ENCODE assay signal across 10 mouse cellular contexts in the genomic region with DNA sequence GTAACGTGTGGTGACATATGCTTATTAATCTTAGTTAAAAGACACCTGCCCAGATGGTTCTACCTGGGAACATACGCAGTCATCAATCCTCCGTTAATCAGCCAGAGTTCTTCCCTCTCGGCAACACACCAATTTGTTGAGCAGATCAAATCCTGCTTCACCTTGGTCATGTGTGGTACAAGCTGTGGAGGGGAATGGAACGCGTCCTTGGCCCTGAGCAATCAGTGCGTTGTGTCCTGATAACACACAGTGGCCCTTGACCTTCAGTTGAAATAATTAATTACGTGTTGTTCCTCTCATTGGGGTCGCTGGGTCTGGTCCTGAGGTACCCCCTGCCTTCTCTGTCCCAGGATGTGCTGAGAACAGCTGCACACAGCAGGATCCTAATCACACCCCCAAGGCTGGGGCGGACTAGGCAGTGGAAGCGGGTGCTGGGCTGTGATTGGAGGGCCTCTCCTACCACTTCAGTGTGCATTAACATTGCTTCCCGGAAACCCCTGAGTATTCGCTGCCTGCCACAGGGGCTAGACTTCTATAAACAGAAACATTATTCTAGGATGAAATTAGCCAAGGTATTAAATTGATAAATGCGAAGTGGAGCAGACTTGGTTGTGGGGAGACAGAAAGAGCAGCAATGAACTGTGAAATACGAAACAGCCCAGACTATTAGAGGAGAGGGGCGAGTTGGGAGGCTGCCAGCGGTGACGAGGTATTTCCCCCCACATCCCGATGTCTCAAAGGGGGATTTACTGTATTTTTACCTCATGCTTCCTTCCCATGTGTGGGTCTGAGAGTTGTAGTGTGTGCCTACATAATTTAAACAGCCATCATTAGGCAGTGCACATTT.
DNase-seq lines count a peak whose midpoint lies in the region; ATAC-seq lines count a peak whose summit lies in the region.
"Had no signal": no experiment of that assay in that cellular context is flagged by ENCODE, and none has a peak within 500 bp of the region (broad histone marks: within the 10 kb centered on the region; RNA-seq: fewer than 3 reads in every experiment).

No protein-coding gene starts in this region.

- DNase-seq in embryo, embryonic 11 days = peak; percentile 37
- no peak for DNase-seq in embryo, embryonic 10.5 days (ENCODE audit: low spot score)
- no peak for DNase-seq in lung, postnatal 10 days
- DNase-seq in retina, embryonic 14.5 days (ENCODE audit: low spot score) = peak; percentile 54
- DNase-seq in B cell, adult 2 months = no peak
- no peak for DNase-seq in spleen, adult 12 weeks (ENCODE audit: low spot score)
- DNase-seq: cerebellum, adult 9-11 months; gastrocnemius, postnatal 36 days had no signal

- WGBS in lung, embryonic 16.5 days = 37% methylated on average over 19 of the region's 19 CpGs
- 30% methylated on average over 19 of the region's 19 CpGs for WGBS in limb, embryonic 12.5 days

- ATAC-seq in lung, embryonic 16.5 days (ENCODE audit: low read depth) = peak; percentile 51; the same call in 1 of the 2 replicates
- peak; percentile 93 for ATAC-seq in limb, embryonic 12.5 days (ENCODE audit: insufficient number of reproducible peaks, insufficient read depth, low FRiP score, low TSS enrichment, low read depth)

- no peak overlapping the region for H3K27ac ChIP-seq in lung, embryonic 16.5 days (ENCODE audit: low read length)
- no peak overlapping the region for H3K27ac ChIP-seq in limb, embryonic 12.5 days

- H3K27me3 ChIP-seq in lung, embryonic 16.5 days (ENCODE audit: control insufficient read depth, insufficient read depth, low read depth, low read length) = no peaks in the 10 kb centered on the region
- H3K27me3 ChIP-seq in limb, embryonic 12.5 days = no peaks in the 10 kb centered on the region

- H3K9ac ChIP-seq in lung, embryonic 16.5 days (ENCODE audit: low read length) = no peak overlapping the region
- no peak overlapping the region for H3K9ac ChIP-seq in limb, embryonic 12.5 days (replicated peaks)

- no peak overlapping the region for H3K4me3 ChIP-seq in lung, embryonic 16.5 days (ENCODE audit: low read length)
- peak overlapping the region; percentile 20; the same call in 1 of the 2 replicates for H3K4me3 ChIP-seq in limb, embryonic 12.5 days (replicated peaks)

- no peak overlapping the region for H3K4me2 ChIP-seq in lung, embryonic 16.5 days (ENCODE audit: low read depth, low read length)
- peak overlapping the region; percentile 49 for H3K4me2 ChIP-seq in limb, embryonic 12.5 days

- H3K4me1 ChIP-seq in lung, embryonic 16.5 days (replicated peaks; ENCODE audit: control insufficient read depth, insufficient read depth, low read length) = peaks cover 9% of the 10 kb centered on the region; the same call in 1 of the 2 replicates
- peaks cover 22% of the 10 kb centered on the region; the same call in 1 of the 2 replicates for H3K4me1 ChIP-seq in limb, embryonic 12.5 days (replicated peaks)

- no peaks in the 10 kb centered on the region for H3K9me3 ChIP-seq in lung, embryonic 16.5 days (ENCODE audit: control insufficient read depth, low read length)
- no peaks in the 10 kb centered on the region for H3K9me3 ChIP-seq in limb, embryonic 12.5 days

- no peaks in the 10 kb centered on the region for H3K36me3 ChIP-seq in lung, embryonic 16.5 days (ENCODE audit: control insufficient read depth, insufficient read depth, low read length)
- H3K36me3 ChIP-seq in limb, embryonic 12.5 days = no peaks in the 10 kb centered on the region

Comparison
In these comparisons a context has a peak if more than half of its experiments do, and no peak if none do; other contexts are left out.
1. DNase-seq: peak in embryo, embryonic 11 days (single experiment) and retina, embryonic 14.5 days (single experiment); none in embryo, embryonic 10.5 days (single experiment), lung, postnatal 10 days (single experiment), B cell, adult 2 months (0 of 2) and spleen, adult 12 weeks (single experiment).